Mouse (Mus musculus): ENCODE data around the gene Pym1.

DNA sequence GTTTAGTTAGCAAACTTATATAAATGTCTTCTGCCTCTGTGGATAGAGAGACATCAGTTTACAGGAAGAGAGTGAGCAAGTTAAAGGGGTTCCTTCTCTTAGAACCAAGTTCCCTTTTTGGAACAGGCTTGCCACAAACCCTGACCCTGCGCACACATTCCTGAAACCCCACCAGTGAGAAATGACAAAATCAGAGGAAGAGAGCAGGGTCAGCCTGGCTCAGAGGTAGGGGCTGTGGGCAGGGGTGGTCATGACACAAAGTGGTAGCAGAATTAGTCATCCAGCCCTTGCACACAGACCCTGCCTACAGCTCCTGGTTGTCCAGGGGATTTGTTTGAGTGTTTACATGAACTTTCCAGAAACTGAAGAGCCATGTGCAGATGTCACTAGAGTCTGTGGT is 32.5 kb downstream of the Pym1 start:
- TF ChIP-seq CTCF (IDR thresholded peaks at IDR 0.05; ENCODE audit: extremely low read depth, insufficient read depth, insufficient read length, insufficient replicate concordance) = no peak
- TF ChIP-seq POLR2A (IDR thresholded peaks at IDR 0.05; ENCODE audit: low read depth, low read length) = no peak

All from spleen, adult 2 months (tissue).